Mouse (Mus musculus): ENCODE results near the gene Adam10.
A peak's percentile ranks its signal among the peaks of the same experiment; 100 is the strongest.

Adam10 gene

DNA sequence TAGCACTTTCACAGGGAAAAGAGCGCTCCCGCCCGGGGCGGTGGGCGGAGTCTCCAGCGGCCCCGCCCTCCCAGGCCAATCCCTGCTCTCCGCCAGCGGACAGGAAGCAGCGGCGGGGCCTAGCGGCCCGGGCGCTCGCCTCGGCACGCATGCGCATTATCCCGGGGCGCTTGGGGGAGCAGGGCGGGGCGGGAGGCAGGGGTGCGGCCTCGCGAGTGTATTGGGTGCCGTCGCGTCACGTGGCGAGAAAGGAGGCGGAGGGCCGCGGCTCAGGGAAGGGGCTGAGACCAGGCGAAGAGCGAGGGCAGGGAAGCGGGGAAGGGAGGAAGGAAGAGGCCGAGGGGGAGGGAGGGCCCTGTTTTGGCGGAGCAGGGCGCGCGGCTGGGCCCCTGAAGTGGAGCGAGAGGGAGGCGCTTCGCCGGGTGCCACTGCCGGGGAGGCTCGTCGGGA, at the start of gene Adam10:
TSS of gene Adam10 (plus strand) at position 316 of the 450 bp plus-strand sequence.
- peak; percentile 98 for DNase-seq (ENCODE audit: low spot score)

DNA sequence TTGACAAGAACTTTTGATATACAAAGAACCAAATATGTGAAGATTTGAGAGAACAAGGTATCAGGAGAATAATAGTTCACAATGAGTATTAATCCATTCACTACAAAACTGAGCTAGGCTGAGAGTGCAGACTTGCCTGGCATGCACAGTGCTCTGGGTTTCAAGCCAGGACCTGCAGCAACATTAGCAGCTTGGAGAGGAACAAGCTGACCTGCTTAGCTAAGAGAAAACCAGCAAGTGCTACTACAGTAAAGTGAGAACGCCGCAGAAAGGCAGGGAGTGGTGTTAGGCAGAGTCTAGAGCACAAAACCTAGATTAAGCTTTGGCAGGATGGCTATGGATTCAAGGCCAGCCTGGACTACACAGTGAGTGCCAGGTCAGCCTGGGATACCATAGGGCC, 49.1 kb upstream of the Adam10 start:
- no peak for DNase-seq (ENCODE audit: low spot score)

DNA sequence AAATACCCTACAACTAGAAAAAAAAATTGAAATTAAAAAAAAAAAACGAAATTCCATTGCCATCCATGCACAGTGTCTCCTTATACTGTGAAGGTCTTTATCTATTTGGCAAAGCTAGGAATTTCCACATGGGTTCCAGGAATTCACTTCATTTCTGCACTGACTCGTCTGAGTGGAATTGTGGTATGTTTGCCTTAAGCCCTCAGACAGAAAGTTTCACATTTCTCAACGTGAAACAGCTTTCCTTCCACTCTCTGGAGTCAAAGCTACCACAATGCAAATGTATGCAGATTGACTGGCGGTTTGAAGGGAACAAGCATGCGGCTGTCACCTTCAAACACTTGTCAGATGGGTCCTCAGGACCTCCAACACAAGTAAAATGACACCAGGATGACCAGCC, 47.1 kb upstream of the Adam10 start:
- no peak for DNase-seq (ENCODE audit: low spot score)

DNA sequence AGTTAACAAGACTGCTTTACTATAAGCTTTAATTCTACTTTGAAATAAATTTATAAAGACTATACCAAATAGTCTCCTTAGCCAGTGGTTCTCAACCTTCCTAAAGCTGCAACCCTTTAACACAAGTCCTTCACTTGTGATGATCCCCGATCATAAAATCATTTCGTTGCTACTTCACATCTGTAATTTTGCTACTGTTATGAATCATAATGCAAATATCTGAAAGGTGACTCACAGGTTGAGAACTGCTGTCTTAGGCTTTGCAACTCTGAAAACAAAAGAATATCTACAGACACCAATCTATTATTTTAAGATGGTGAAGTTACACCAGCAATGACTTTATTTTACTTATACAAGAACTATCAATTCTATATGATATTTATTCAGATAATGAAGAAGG, 42.0 kb upstream of the Adam10 start:
- no peak for DNase-seq (ENCODE audit: low spot score)

DNA sequence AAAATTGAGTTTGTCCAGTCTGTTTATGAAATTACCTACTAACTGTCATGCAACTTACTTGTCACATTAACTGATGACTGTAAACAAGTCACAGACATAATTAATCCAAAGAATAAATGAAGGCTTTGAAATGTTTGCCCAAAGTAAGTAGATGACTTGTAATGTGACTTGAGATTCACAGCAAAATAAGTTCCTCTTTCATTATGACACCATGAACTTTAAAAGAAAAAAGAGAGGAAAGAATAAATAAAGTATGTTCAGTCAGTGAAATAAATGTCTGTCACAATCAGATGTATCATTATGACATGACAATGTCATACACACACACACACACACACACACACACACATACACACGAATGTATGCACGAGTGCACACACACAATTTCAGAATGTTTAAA, 28.5 kb upstream of the Adam10 start:
- no peak for DNase-seq (ENCODE audit: low spot score)

DNA sequence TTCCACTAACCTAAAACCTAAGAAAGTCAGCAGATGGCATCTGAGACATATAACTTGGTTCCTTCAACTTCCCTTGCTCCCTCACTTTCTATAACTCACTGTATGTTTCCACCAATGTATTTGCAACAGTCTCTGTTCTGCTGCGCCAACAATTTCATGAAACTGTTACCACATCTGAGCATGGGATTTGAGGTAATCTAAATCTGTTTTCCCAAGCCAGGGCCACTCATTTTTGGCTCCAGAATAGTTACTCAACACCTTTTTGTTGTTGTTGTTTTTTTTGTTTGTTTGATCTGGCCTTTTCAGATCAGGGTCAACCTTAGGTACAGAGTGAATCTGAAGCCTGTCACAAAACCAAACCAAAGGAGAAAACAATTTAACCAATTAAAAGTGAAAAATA, 27.8 kb upstream of the Adam10 start:
- no peak for DNase-seq (ENCODE audit: low spot score)

DNA sequence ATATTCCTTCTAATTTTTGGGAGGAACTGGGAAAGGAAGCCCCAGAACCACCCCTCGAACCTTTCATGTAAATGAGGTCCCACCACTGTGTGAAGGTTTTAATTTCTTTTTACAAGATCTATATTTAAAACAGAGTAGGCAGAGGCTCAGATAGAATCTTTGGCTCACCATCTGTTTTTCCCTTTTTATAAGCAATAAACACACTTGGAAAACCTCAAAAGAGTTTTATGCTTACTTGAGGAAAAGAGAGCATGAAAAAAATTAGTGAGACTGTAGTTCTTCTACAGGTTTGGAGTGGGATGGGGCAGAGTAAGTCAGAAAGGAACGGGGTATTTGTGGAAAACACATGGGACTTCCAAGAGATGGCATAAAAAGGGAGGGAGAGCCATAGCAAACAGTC, 26.6 kb upstream of the Adam10 start:
- DNase-seq (ENCODE audit: low spot score): no peak

DNA sequence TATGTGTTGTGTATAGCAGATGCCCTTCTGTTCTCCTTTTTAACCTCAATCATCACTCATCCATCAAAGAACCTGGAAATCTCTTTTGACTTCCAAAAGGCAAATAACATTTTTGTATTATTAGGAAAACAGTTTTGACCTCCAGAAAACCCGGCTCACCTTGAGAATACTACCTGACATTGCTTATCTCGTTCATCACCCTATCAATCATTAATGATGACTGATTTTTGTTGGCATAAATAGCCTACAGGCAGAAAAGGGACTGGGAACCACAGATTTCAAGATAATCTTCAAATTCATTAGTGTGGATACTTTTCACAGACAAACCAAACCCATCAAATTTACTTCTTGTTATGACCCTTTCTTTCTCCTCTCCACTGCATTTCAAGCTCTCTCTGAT, 24.9 kb upstream of the Adam10 start:
- no peak for DNase-seq (ENCODE audit: low spot score)

DNA sequence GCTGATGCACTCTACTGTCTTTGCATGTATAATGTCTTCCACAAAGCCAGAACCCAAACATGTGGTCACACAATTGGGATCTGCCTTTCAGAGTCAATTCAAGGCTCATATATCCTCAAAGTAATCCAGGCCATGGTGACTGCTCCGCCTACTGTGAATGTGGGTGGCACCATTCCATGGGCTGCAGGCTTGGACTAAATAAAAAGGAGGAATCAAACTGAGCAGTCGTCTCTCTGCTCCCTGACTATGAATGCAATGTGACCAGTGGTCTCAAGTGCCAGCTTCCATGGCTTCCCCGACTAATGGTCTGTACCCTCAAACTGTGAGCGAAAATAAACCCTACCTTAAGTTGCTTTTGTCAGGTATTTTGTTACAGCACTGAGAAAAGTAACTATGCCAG, 24.3 kb upstream of the Adam10 start:
- DNase-seq (ENCODE audit: low spot score): no peak

DNA sequence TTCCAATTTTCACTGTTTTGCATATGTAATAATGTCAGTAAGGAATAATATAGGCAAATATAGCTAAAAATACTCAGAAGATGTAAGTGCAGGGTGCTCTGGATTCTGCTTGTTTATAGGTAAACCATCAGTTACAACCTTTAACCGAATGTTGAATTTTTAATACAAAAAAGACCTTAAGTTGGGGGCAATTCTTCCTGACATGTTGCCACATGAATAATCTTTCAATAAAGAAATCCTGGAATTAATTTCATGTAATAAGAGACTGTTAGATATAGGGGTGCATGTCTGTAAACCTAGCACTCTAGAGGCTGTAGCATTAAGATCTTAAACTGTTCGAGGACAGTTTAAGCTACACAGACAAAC, 23.1 kb upstream of the Adam10 start:
- DNase-seq (ENCODE audit: low spot score): no peak

DNA sequence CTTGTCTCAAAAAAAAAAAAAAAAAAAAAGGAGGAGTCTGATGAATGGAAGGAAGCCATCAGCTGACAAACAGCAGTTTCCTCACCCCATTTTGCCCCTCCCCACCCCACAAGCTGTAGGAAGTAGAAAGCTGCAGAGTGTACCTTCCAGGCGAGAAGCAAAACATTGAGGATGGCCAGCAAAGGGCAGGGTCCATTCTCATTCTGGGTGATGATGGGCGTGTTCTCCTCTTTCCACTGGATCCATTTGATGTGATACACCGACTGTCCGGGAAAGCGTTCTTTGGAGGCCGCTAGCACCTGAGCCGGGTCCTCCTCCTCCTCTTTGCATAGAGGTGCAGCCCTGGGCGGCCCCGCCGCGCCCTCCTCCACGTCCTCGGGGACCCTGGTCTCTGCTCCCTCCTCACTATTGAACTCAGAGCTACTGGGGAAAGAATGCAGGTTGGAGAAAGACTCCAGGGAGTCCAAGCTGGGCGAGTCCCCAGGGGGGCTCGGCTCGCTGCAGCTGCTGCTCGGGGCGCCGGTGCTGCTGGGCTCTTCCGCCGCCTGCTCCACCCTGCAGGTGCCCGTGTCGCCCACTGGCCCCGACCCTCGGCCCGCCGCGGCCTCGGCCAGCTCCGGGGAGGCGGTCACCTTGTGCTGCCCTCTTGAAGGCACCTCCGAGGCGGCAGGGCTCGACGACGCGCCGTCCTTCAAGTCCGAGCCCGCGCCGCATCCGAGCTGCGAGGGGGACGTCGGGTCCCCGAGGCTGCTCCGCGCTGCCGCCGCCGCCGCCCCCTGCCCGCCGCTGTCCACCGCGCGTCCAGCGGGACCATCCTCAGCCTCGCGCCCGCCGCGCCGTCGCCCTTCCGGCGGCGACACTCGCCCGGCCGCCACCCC, 22.4 kb upstream of the Adam10 start, which contains the start of gene Gm10642:
TSS of gene Gm10642 (plus strand) at position 122 of the 878 bp plus-strand sequence.
- DNase-seq (ENCODE audit: low spot score): peak; percentile 20

DNA sequence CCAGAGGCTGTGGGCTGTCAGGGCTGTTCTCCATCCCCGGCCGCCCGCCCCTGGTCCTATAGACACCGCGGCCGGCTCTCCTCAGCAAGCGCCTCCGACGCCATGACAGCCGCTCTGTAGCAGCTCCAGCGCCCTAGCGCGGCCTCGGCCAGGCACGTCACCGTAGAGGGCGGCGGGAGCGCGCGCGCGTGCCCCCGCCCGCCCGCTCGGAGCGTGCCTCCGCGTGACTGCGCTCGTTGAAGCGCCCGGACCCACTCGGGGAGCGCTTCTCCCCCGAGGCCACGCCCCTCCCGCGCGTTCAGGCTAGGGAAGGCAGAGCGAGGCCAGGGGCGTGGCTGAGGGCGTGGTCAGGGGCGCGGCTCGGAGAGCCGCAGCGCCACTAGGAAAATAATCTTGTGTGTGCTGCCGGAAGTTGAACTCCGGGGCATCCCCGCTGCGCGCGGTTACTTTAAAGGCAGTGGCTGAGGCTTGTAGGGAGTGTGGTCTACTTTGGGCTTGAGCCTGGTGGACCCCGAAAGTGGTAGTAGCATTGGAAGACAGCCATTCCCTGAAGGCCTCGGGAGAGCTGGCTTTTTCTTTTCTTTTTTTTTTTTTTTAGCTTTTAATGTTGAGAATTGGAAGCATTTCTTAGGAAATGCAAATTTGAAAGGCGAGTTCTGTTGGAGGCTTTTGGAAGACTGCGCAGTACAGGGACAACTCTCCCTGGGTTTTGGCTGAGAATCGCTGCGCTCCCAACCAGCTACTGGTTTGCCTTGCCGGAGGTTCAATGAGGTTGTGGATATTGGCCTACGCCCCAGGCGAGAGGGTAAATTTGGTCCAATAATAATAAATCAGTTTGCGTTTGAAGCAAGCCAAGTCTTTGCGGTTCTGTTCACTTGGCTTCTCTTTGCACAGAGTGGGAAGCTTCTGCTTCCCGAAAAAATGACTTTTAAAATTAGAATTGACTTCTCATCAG, 21.5 kb upstream of the Adam10 start, which contains the start of gene Mindy2:
TSS of gene Mindy2 (minus strand) at position 162 of the 955 bp plus-strand sequence.
- peak; percentile 94 for DNase-seq (ENCODE audit: low spot score)

DNA sequence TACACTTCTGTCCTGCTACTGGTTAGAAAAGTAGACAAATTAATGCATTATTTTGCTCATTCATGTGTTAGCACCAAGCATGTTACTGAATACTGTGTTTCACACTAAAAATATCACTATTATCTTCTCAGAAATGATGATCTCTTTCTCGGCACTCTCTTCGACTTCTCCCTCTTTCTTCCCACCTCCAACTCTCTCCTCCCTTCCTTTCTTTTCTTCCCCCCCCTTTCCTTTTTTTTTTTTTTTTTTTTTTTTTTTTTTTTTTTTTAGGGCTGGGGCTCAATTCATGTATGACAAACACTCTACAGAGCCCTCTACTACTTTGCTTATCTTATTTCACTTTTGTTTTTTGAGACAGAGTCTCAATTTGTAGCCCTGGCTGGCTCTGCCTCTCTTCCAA, 20.5 kb upstream of the Adam10 start:
- DNase-seq (ENCODE audit: low spot score): no peak

DNA sequence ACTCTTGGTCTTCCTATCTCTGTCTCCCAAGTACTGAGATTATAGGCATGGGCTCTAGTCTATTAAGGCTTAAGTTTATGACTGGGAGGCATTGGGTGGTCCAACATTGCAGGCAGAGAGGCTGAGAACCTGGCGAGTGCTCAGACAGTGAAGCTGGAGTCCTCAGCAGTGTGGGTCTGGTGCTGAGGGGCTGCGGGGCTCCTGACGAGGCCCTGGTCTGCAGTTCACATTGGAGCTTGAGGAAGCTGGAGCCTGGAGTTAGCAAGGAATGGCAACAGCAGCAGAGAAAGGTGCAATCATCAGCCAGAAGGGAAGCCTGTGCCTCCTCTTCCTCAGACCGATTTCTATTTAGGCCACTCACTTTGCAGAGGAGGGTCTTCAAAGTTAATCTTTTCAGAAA, 13.9 kb upstream of the Adam10 start:
- no peak for DNase-seq (ENCODE audit: low spot score)

DNA sequence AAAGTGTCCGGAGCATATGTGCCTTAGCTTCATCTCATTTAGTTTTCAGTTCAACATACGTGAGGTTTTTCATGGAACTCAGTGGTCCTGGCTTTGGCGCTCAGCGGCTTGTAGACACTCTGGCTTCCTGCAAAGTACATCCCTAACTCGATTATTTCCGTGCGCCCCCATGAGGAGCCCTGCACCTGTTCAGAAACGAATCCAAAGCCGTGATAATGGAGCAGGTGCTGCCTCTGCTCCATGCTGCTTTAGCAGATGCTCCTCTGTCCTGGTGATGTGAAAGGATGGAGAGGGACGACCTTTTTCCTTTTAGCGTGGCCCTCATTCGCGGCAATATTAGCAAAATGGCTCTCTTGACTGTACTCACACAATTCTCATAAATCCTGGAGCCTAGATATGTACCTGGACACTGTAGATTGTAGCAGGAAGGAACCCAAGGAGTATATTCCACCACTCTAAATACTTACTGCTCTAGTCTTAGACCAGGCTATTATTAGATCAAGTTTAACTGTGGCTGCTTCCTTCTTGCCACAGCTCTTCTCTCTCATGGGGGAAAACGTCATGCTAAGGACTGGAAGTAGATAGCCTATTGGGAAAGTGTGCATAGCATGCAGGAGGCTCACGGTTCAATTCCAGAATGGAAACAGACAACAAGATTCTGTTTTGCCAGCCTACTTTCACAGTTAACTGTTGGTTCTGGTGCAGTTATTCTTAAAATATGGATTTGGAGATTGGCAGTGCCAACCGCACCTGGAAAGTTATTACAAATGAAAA, 13.2 kb upstream of the Adam10 start:
- DNase-seq (ENCODE audit: low spot score): no peak

DNA sequence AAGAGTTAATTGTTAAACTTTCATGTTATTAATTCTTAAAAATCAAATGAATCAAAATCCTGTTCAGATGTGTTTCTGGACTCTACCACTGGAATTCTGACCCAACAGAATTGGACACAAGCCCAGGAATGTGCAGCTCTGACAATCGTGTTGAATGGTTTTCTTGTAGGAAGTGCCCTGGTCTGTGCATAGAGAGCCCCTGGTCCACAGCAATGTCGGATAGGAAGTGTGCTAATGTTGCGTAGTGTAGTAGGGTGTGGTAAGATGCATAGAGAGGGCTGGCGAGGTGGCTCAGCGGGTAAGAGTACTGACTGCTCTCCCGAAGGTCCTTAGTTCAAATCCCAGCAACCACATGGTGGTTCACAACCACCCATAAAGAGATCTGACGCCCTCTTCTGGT, 12.0 kb upstream of the Adam10 start:
- no peak for DNase-seq (ENCODE audit: low spot score)

DNA sequence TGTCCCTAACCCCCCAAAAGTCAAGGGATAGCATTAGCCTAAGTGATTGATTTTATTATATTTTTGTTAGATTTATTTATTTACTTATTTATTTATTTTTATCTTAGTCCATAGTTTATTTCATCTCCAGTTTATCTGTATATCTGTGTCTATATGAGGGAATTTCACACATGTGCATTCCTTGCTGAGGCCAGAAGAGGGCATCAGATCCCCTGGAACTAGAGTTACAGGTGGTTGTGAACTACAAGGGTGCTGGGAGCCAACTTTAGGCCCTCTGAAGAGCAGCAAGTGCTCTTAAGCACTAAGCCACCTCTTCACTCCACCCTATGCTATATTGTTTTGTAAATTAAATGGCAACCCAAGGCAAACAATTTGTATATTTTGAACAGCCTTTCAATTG, 10.7 kb upstream of the Adam10 start:
- no peak for DNase-seq (ENCODE audit: low spot score)

DNA sequence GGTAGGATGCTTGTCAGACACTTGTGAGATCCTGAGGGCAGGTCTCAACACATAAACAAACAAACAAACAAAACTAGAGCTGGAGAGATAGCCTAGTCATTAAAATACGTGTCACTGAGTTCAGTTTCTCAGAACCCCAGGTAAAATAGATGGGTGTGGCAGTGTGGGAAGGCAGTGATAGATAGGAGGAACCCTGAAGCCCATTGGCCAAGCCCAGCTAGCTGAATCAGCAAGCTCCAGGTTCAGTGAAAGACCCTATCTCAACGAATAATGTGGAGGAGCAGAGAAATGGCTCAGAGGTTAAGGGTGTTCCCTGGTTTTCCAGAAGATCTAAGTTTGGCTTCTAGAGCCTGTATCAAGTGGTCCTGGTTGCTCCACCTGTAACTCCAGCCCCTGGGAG, 9.6 kb upstream of the Adam10 start:
- no peak for DNase-seq (ENCODE audit: low spot score)

DNA sequence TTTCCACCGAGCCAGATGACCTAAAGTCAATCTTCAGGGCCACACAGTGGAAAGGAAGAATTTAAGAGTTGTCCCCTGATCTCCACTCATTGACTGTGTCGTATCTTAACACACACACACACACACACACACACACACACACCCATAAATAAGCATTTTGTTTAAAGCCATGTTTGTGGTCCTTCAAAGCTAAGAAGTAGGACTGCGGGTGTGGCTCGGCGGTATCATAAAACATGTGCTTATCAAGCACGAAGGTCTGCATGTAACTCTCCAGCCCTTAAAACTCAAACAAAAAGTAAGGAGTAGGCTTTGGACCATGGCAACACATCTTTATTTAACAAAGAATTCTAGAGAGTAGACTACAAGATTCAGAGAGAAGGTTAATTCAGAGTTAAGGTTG, 8.4 kb upstream of the Adam10 start:
- no peak for DNase-seq (ENCODE audit: low spot score)

DNA sequence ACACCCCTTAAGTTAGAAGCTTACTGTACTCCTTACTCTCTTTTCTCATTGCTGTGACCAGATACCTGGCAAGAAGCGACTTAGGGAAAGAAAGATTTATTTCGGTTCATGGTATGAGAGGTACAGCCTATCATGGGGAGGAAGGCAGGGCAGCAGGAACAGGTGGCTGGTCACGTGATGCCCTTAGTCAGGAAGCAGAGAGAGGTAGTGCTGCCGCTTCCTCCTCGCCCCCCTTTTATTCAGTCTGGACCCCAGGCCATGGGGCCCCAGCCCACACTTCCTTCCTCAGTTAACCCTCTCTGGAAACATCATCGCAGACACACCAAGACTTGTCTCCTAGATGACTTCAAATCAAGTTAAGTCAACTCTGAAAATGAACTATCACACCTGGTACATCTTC, 7.5 kb upstream of the Adam10 start:
- DNase-seq (ENCODE audit: low spot score): no peak

DNA sequence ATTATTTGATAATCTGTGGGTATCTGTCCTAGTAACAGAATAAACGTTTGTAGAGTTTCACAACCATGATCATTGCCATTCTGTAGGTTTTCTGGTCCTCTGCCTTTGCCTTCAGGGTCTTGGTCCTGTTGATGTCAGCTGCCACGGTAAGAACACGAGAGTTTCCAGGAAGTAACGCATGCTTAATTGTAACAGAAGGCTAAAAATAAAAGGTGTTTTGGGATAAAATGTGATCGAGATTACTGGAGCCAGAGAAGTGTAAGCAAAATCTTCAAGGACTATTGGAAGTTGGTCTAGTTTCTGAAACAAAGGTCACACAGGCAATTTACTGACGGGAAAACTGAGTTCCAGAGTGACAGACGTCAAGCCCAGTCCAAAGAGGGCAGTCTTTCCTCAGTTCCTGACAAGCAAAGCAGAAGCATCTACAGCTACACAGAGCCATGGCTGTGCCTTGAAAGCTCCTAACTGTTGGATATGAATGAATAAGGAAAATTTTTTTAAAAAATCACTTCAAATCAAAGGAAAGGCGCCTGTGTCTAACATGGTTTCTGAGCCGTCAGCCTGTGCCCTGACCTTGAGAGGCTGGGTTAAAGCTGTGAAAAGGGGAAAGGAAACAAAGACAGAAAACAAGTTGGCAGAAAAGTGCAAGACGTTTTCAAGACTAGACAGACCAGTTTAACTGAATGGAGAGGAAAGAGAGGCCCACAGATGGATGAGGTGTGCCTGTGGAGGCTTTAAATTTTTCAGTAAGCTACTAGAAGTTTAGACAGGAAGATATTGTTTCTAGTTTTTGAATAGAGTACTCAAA, 6.8 kb upstream of the Adam10 start:
- DNase-seq (ENCODE audit: low spot score): no peak
